Mouse (Mus musculus) WW6 (cell line): ENCODE measurements around the gene Rgs8.

Experiments
- DNase-seq: peaks from one replicate; pipeline ENCODE4 v3.0.0-alpha.2; 2013; ENCODE audit warnings: low read depth, low spot score

The Rgs8 gene

DNA sequence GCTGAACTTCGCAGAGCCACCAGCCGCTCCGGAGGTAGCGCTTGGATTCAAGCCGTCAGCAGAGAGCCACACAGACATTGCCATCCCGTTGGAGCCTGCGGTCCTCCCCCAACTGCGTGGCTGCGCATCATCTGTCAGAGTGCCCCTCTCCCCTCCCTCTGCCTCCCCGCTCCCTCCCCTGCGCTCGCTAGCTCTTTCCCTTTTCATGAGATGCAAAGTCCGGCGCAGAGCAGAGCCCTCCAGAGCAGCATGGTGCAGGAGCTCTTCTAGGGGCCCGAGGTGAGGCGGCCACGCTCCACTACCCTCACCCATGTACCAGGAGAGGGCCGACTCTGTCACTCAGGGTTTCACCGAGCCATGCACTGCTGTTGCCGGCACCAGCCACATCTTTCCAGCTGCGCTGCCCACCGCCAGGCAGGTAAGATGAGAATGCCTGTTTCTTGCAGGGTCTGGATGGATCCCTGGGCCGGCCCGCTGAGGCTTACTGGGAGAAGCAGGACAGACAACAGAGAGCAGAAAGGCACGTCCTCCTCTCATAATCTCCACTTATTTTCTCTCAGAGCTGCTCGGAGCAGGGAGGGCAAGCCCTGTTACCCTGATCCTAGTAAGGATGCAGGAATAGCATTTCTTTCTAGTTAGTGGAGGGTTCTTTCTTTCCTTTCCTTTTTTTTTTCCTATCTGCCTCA lies at the start of gene Rgs8:
Gene Rgs8 (plus strand): TSS at position 88 of the 686 bp plus-strand sequence.
- no peak for DNase-seq

GRCm38 (mm10) chr1:153617340-153617830 lies 35.4 kb upstream of the Rgs8 start:
- DNase-seq: no peak

GRCm38 (mm10) chr1:153623036-153623435 lies 29.8 kb upstream of the Rgs8 start:
- DNase-seq: no peak

DNA sequence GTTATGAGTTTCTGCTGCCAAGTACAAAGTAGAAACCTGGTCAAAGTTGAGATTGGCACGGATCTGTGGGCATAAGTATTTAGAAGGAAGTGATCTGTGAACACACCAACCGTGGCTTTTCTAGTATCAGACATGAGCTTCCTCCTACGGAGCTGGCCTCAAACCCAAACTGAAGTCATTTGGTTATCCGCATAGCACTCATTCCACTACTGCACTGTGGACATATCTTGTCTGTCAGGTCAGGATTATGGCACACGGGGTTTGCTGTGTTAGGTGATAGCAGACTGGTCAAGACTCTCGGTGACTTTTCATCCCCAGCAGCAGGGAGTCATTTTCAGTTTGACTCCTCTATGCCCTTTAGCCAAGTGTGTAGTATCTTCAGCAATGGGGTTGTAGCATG lies 20.1 kb upstream of the Rgs8 start:
- DNase-seq: no peak

DNA sequence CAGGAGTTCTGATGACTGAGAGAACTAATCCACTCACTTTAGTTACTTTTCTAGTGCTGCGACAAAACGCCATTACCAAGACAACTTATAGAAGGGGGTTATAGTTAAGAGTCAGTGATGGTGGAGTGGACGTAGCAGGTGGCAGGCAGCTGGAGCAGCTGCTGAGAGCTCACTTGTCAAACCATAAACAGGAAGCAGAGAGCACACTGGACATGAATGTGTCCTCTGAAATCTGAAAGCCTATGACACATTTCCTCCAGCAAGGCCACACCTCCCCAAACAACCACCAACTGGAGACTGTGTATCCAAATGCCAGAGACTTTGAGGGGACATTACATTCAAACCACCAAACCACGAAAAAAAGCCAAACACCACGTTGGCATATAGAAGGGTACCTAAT lies 17.8 kb upstream of the Rgs8 start:
- no peak for DNase-seq

DNA sequence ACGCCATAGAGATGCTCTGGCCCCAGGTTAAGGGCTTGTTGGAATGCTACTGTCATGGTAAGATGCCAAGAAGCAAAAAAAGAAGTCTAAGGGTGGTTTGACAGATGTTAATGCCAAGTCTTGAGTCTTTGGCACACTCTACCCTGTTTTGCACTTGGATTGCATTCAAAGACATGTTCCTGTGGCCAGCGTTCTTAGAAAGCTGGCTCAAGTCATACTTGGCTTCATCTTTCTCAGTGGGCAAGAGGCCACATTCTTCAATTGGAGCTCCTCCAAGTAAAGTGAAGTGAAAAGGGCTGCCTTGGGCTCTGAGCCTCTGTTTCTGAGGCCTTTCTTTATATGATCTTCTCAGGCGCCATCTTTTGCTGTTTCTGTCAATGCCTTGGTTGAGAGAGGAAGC lies 17.3 kb upstream of the Rgs8 start:
- DNase-seq: no peak

DNA sequence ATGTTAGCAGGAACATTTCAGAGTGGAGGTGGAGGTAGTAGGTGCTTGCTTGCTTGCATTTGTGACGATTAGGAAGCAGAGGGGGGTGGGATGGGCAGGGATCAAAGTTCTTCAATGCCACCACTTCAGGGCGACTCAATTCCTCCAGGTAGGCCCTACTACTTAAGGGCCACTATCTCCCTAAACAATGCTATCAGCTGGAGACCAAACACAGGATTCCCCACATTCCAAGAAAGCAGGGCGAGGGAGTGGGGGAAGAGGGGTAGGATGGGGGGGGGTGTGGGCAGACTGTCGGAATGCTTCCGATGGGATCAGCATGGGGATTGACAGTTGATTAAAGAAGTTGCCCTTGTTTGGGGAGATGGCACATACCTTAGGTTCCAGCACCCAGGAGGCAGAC lies 16.0 kb upstream of the Rgs8 start:
- DNase-seq: no peak

- peak; percentile 34 for DNase-seq
Observed at GRCm38 (mm10) chr1:153641492-153641939, 11.3 kb upstream of the Rgs8 start.

DNA sequence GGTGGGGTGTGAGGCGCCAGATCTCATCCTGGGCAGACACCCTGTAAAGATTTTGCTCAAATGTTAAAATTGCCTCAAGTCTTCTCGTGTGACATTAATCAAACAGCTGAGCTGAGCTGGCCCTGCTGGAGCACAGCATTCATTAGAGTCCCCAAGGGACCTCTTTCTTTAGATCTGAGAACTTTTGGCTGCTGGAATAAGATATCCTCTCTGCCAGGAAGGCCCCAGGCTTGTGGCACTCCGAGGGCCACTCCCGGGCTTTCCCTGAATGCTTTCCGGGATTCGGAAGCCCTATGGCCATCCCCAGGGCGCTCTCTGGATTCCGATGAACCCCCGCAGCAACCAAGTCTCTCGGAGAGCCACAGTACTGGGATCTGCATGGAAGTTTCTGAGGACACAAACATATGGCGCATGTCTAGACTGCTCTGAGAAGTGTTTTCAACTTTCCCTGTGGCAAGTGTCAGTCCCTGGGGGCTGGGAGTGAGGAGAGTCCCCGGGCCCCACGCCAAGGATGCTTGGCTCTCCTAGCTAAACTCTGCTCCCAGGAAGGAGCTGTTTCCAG lies 10.8 kb upstream of the Rgs8 start:
- no peak for DNase-seq

GRCm38 (mm10) chr1:153653674-153654073 lies 849 bp downstream of the Rgs8 start:
- no peak for DNase-seq

DNA sequence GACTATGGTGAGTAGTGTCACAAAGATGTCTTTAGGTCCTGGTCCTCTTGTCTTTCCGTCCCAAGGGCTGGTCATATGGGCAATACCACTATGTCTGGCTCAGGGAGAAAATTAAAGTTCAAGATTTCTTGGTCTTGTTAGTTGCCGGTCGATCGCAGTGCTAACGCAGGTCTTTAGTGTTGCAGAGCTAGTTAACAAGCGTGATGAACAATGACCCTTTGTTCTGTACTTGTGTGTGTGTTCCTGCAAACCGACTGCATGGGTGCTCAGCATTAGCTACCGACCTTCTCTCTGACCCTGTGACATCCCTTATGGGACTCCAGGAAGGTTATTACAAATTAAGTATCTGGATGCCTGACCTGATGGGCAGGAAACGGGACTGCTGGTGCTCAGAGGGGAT lies 6.8 kb downstream of the Rgs8 start:
- DNase-seq: no peak

DNA sequence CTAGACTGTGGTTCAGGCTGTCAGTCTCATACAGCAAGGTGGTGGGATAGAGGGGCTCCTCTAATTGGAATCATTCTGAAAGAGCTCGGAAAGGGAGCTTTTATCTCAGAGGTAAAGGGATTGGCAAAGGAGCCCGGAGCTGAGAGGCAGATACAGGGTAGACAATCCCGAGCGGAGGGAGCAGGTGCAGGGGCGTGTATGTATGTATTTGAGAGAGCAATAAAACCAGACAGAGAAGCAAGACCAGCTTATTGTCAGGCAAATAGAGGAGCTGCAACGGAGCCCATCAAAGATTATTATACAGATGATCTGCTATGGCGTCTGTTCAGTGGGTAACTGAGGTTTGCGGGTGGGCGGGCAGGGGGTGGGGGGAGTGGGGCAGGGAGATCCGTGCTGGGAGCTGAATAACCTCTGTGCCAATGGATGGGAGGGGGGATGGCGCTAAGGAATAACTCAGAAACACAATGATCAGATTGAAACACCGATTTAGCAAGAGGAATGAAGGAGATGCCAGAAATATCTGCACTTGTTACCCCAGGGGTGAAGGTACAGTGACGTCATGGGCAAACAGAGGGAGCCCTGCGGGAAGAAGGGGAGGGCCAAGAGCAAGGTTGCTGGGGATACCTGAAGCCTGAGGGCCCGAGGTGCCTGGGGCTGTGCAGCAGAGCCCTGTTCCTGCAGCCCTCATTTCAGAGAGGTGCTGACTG lies 8.3 kb downstream of the Rgs8 start:
- DNase-seq: no peak

- DNase-seq: no peak
Observed at GRCm38 (mm10) chr1:153661689-153662002, 8.8 kb downstream of the Rgs8 start.

- DNase-seq: no peak
Observed at GRCm38 (mm10) chr1:153662362-153662761, 9.5 kb downstream of the Rgs8 start.

- no peak for DNase-seq
Observed at GRCm38 (mm10) chr1:153665066-153665715, 12.4 kb downstream of the Rgs8 start.

DNA sequence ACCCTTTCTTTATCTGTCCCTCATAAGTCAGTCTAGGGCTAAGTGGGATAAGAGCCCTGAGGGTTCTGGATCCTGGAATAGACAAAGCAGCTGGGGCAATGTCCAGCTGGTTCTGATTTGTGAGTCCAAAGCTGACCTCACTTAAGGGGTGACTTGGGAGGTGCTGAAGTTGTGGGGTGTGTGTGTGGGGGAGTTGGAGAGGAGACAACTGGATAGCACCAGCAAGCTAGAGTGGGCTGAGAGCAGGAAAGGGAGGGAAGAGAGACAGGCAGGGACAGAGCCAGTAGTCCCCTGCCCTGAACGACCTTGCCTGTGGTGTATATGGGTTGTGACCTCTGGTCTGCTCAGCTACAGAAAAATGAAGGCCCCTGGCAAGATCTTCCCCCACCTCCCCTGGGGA lies 13.4 kb downstream of the Rgs8 start:
- no peak for DNase-seq

GRCm38 (mm10) chr1:153667244-153667727 lies 14.5 kb downstream of the Rgs8 start:
- DNase-seq: no peak

GRCm38 (mm10) chr1:153667781-153668180 lies 15.0 kb downstream of the Rgs8 start:
- no peak for DNase-seq

DNA sequence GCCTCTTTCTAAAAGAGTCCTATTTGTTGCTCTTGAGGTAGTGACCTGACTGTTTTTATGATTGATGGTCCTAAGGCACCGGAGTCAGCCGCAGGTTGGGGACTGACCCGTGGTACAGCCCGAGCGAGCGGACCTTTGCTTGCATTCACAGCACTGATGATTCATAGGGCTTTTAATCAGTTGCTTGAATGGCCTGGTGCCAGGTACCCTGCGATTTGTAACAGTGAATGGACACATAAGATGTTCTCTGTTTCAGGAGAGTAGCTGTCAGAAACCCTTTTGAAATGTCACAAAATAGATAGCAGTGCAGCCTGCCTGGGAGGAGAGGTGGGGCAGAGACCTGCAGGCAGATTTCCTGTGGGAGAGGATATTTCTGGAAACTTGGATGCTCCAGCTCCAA lies 16.3 kb downstream of the Rgs8 start:
- DNase-seq: no peak

DNA sequence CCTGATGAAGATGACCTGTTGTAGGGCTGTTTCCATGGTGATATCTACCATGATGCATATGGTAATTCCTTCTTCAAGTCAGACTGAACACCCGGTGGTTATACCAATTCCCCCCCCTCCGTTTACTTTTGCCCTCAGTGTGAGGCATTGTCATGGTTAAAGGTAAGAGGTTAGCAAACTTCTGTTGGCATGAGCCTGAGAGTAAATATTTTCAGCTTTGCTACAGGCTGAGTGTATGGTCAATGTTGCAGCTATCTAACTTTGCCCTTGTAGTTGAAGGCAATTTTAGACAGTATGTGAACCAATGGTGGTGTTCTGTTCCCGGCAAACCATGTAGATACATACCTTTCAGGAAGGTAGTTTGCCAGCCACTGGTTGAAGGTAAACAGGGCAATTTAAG lies 16.9 kb downstream of the Rgs8 start:
- no peak for DNase-seq

DNA sequence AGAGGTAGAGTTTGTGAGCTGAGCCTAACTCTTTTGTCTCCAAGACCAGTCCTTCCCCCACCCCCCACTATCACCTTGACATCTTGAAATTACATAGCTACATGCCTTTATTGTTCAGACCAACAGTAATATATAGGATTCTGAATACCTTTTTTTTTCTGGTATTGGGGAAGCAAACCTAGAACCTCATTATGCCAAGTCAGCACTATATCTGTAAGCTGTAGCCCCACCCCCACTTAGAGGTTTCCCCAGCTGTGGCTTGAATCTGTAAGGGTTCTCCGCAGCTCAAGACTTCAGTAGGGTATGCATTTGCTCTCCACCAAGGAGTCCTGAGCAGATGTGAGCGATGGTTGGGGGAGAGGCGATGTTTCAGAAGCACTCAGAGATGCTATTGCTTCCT lies 18.5 kb downstream of the Rgs8 start:
- no peak for DNase-seq

- DNase-seq: no peak
Observed at GRCm38 (mm10) chr1:153672698-153673097, 19.9 kb downstream of the Rgs8 start.
